Mouse (Mus musculus) heart, adult 2 months (tissue): Measurements from ENCODE around the gene Sh3gl2. TPM values are rescaled to one million over a fixed set of nuclear protein-coding genes. Genes with fewer than 3 reads are reported as not detected.

Experiments used
- DNase-seq, 2 experiments: peaks; one replicate each; pipeline ENCODE4 v3.0.0; 2021
- H3K27ac ChIP-seq: fragments of 200-600 bp; 2 replicates; pipeline ENCODE4 v1.8.1; 2022
- H3K27me3 ChIP-seq: fragments of 200-500 bp; 2 replicates; pipeline ENCODE4 v1.6.1; 2012; ENCODE audit warnings: mild to moderate bottlenecking, low read length, inconsistent platforms, mixed read lengths; ENCODE audit not compliant: control insufficient read depth, insufficient read depth
- H3K36me3 ChIP-seq: fragments of 200-500 bp; 2 replicates; pipeline ENCODE4 v1.6.1; 2012; ENCODE audit warnings: low read length, inconsistent platforms; ENCODE audit not compliant: control insufficient read depth, insufficient read depth
- H3K4me1 ChIP-seq: fragments of 200-500 bp; 2 replicates; pipeline ENCODE4 v1.6.1; 2011; ENCODE audit warnings: low read length; ENCODE audit not compliant: control insufficient read depth, insufficient read depth
- H3K4me3 ChIP-seq: fragments of 200-600 bp; 2 replicates; pipeline ENCODE4 v1.8.1; 2022
- H3K79me2 ChIP-seq: fragments of 200-500 bp; replicated peaks from 2 replicates; pipeline ENCODE4 v1.6.1; 2012; ENCODE audit warnings: mild to moderate bottlenecking, inconsistent platforms, low read length, moderate library complexity, mixed read lengths; ENCODE audit not compliant: control insufficient read depth, insufficient read depth
- H3K9ac ChIP-seq: fragments of 200-500 bp; 2 replicates; pipeline ENCODE4 v1.6.1; 2012; ENCODE audit warnings: low read depth, mild to moderate bottlenecking, control low read depth, inconsistent platforms, low read length, mixed read lengths
- CTCF ChIP-seq: fragments of 200-600 bp; IDR thresholded peaks from 2 replicates; pipeline ENCODE4 v1.8.1; 2022; ENCODE audit warnings: antibody characterized with exemption, mild to moderate bottlenecking, moderate library complexity
- EP300 ChIP-seq: fragments of 200-500 bp; IDR thresholded peaks from 2 replicates; pipeline ENCODE4 v1.6.1; 2011; ENCODE audit warnings: low read depth, low read length, control low read depth; ENCODE audit not compliant: insufficient read depth
- POLR2A ChIP-seq: fragments of 200-500 bp; IDR thresholded peaks from 2 replicates; pipeline ENCODE4 v1.6.1; 2011; ENCODE audit warnings: mild to moderate bottlenecking, low read depth, low read length, control low read depth; ENCODE audit not compliant: insufficient read depth
- WGBS: fragments of 180-500 bp; shearing (Covaris S2); methylation state at CpG from one replicate; pipeline ENCODE4 v1.1.7; 2018; 5-methylcytosine and 5-hydroxymethylcytosine counted together
- intact Hi-C: fragments of 180-260 bp; cut with DNase I; formaldehyde crosslinking; loops from one replicate; pipeline ENCODE4 v1.15.1; 2025
- polyA plus RNA-seq: library from polyadenylated mRNA; depleted of rRNA; stranded (reverse); fragments of >200 nt; gene quantifications from 2 replicates; pipeline ENCODE4 v1.2.3, GENCODE M21; 2012
- total RNA-seq, 2 experiments: library from RNA; stranded (reverse); gene quantifications; 2 replicates each; pipeline ENCODE4 v1.2.3; 2021

Gene Sh3gl2
- total and polyA plus RNA-seq, 3 experiments: 0.62 to 6.7 (median 5.4) TPM

DNA sequence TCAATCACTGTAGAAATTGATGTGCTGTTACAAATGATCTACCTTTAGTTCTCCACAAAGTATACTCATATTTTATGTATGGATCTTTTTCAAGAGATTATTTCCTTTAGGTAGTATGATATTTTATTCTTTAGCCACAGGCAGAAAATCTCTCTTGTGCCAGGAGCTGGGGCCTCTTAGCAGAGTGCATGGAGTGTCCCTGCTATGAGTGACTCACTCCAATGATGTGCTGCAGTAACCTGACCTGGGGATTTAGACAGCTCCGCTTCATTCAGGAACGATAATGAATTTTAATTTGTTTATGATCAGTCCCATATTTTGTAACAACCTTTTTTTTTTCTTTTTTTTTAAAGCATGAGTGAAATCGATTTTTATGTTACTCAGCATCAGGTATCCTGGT, 36.7 kb downstream of the Sh3gl2 start:
- intact Hi-C loops: no loop called here
- TF ChIP-seq CTCF (no peak), EP300 (no peak), POLR2A (no peak)
- no peak for DNase-seq
- 78% methylated on average over 3 of the region's 3 CpGs for WGBS
- Histone ChIP-seq H3K79me2 (no peaks in the 10 kb centered on the region), H3K27me3 (no peaks in the 10 kb centered on the region), H3K4me3 (no peak overlapping the region), H3K4me1 (no peaks in the 10 kb centered on the region), H3K27ac (no peak overlapping the region), H3K36me3 (no peaks in the 10 kb centered on the region), H3K9ac (no peak overlapping the region)

GRCm38 (mm10) chr4:85242562-85242961, 37.6 kb downstream of the Sh3gl2 start:
- Histone ChIP-seq H3K36me3 (no peaks in the 10 kb centered on the region), H3K4me3 (no peak overlapping the region), H3K9ac (no peak overlapping the region), H3K4me1 (no peaks in the 10 kb centered on the region), H3K79me2 (no peaks in the 10 kb centered on the region), H3K27me3 (no peaks in the 10 kb centered on the region), H3K27ac (no peak overlapping the region)
- intact Hi-C loops: no loop called here
- WGBS: 74% methylated on average over 2 of the region's 2 CpGs
- no peak for DNase-seq
- no peak for TF ChIP-seq EP300

- Histone ChIP-seq H3K27ac (no peak overlapping the region), H3K4me3 (no peak overlapping the region), H3K9ac (no peak overlapping the region), H3K27me3 (no peaks in the 10 kb centered on the region), H3K36me3 (no peaks in the 10 kb centered on the region), H3K4me1 (no peaks in the 10 kb centered on the region), H3K79me2 (no peaks in the 10 kb centered on the region)
- TF ChIP-seq EP300: no peak
- TF ChIP-seq CTCF: no peak
- no peak for TF ChIP-seq POLR2A
- intact Hi-C loops: no loop called here
- WGBS: 80% methylated on average over 3 of the region's 3 CpGs
- no peak for DNase-seq
Observed at GRCm38 (mm10) chr4:85248673-85249072, 43.7 kb downstream of the Sh3gl2 start.

- TF ChIP-seq CTCF (no peak), POLR2A (no peak), EP300 (no peak)
- Histone ChIP-seq H3K27ac (no peak overlapping the region), H3K36me3 (no peaks in the 10 kb centered on the region), H3K4me3 (no peak overlapping the region), H3K4me1 (no peaks in the 10 kb centered on the region), H3K27me3 (no peaks in the 10 kb centered on the region), H3K9ac (no peak overlapping the region), H3K79me2 (no peaks in the 10 kb centered on the region)
- 48% methylated on average over 2 of the region's 2 CpGs for WGBS
- intact Hi-C loops: no loop called here
- DNase-seq: no peak
Observed at GRCm38 (mm10) chr4:85250271-85250670, 45.3 kb downstream of the Sh3gl2 start.

DNA sequence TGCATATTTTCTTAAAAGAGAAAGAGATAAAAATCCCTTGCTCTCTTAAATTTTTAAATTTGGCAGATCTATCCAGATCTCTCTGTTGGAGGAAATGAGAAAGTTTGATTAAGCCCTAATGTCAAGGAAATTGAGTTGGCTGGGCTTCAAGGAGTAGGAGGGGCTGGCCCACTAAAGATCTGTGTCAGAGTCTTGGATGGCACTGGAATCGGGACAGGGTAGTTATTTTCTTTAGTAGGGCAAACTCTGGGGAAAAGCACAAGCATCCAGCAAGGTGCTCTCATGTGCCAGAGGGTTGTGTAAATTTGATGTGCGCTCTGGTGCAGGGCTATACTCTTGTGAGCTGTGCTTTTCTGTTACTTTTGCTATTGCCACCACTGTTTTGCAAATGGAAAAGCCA, 45.9 kb downstream of the Sh3gl2 start:
- H3K4me3 ChIP-seq: no peak overlapping the region
- H3K27ac ChIP-seq: no peak overlapping the region
- no peaks in the 10 kb centered on the region for H3K27me3 ChIP-seq
- H3K36me3 ChIP-seq: no peaks in the 10 kb centered on the region
- intact Hi-C loops: no loop called here
- TF ChIP-seq EP300 (no peak), CTCF (no peak), POLR2A (no peak)
- WGBS: 65% methylated on average over 2 of the region's 2 CpGs
- no peak for DNase-seq
- H3K4me1 ChIP-seq: no peaks in the 10 kb centered on the region
- no peak overlapping the region for H3K9ac ChIP-seq
- no peaks in the 10 kb centered on the region for H3K79me2 ChIP-seq

DNA sequence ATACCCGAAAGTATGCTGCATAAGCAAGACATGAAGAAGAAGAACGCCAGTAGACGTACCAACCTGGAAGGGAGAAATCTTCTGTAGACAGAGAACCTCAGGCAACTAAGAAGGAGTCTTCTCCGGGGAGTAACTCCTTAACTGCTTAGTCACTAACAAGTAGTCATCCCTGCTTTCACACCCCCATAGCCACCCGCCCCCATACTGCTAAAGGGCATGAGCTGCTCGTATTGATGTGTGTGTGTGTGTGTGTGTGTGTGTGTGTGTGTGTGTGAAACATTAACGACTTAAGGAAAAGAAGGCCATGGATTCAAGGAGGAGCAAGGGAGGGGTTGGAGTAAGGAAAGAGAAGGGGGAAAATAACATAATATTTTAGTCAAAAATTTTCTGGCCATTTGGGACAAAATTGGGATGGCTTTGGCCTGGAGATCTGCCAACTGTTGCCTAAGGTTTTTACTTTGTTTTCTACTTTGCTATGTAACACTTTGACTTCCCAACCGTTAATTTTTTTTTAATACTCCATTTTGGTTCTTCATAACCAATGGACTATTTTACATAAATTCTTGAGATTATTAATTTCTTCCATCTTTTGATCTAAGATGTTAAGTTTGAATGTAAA, 51.0 kb downstream of the Sh3gl2 start:
- no peak overlapping the region for H3K4me3 ChIP-seq
- TF ChIP-seq POLR2A (no peak), CTCF (no peak), EP300 (no peak)

More for the DNA sequence above, 51.0 kb downstream of the Sh3gl2 start:
- Histone ChIP-seq H3K9ac (no peak overlapping the region), H3K27ac (no peak overlapping the region), H3K4me1 (no peaks in the 10 kb centered on the region), H3K27me3 (no peaks in the 10 kb centered on the region), H3K36me3 (no peaks in the 10 kb centered on the region), H3K79me2 (no peaks in the 10 kb centered on the region)
- 82% methylated on average over 8 of the region's 8 CpGs for WGBS
- intact Hi-C loops: no loop called here
- DNase-seq: no peak
